Mouse (Mus musculus) spleen, postnatal 4 days (tissue): ENCODE data around the gene Nr2e1.

Source experiments
- DNase-seq, 2 experiments: peaks; one replicate each; pipeline ENCODE4 v3.0.0; 2022; ENCODE audit warnings: low spot score in 2 of 2

Nr2e1 gene

GRCm38 (mm10) chr10:42583157-42583872 is at the start of gene Nr2e1, which contains the start of gene Ostm1:
Nr2e1 (minus strand) TSS chr10:42583632.
Ostm1 (plus strand) TSS chr10:42583822.
- no peak for DNase-seq

GRCm38 (mm10) chr10:42632453-42633360 is 49.3 kb upstream of the Nr2e1 start:
- no peak for DNase-seq

DNA sequence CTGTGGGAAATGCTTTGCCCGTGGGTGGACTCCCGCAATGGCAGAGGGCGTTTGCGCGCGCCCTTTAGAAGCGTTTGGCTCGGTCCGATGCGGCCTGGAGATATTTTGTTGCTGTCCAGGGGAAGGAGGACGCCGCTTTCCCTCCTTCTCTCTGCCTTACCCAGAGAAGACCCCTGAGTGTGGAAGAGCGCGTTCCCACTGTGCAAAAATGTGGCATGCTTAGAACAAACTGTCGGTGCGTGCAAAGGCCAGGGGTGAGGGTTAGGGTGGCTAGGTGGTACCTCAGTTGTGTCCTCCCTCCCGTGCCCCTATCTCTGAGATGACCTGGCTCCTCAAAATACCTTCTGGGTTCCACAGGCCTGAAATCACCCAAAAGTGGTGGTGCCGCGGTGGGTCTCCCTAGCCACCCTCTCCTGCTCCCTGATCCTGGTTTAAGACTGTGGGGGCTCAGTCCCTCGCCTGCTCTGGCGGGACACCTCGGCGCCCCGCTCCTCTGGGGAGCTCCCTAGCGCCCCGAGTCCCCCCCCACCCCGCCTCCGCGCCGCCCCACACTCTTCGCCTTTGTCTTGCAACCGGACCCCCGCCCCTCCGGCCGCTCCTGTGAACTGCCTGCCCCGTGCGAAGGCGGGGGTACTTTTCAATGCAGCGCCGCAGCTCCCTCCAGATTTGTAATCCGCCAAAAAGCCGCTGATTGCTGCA is 48.5 kb upstream of the Nr2e1 start:
- no peak for DNase-seq

GRCm38 (mm10) chr10:42630596-42631355 is 47.3 kb upstream of the Nr2e1 start:
- no peak for DNase-seq

DNA sequence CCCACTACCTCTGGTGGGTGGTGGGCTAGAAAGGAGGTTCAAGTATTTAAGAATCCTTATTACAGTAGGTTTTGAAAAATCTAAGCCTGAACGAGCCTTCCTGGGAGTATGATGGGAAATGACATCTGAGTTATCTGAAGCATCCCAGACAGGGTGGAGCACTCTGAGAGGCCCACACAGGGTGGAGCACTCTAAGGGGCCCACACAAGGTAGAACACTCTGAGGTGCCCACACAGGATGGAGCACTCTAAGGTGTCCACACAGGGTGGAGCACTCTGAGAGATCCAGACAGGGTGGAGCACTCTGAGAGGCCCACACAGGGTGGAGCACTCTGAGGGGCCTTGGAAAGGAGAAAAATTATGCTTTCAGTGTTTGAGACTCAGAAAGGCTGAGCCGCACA is 42.5 kb upstream of the Nr2e1 start:
- DNase-seq: no peak

GRCm38 (mm10) chr10:42618291-42618690 is 34.9 kb upstream of the Nr2e1 start:
- no peak for DNase-seq

- DNase-seq: no peak
These were observed 31.3 kb upstream of the Nr2e1 start for GRCm38 (mm10) chr10:42614766-42615165.

GRCm38 (mm10) chr10:42613639-42614381 is 30.4 kb upstream of the Nr2e1 start:
- no peak for DNase-seq

DNA sequence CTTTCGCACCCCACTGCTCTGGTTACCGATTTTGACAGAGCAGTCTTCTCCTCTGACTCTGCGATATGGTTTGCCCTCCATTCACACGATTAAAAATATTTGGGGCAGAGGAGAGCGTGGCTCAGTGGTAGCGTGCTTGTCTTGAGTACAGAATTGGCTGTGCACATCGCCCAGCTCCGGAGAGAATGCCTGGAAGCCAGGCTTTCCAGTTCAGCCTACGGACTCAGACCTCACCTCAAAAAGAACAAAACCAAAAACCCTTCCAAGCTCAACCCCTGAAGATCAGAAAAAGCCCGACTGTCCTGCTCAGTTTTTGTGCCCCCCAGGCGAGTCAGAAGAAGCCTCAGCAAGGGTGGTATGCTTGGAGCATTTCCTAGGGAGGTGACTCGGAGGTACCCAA is 29.6 kb upstream of the Nr2e1 start:
- DNase-seq: no peak

DNA sequence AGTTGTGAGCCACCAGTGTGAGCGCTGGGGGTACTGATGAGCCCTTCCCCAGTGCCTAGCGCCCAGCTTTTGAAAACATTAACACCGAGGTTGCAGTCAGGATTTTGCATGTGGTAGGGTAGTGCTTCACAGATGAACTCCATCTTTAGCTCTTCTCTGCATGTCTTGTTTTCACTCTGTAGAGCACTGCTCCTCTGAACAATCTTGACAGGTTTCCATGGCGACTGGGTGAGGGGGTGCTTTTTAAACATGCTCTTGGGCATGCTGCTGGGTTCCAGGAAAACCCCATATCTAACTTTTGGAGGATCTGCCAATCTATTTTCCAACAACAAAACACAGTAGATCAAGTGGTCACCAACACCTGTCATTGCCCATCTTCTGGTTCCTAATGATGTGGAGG is 23.3 kb upstream of the Nr2e1 start:
- DNase-seq: no peak

- DNase-seq: peak; percentile 39 to 72
These were observed 21.4 kb upstream of the Nr2e1 start for GRCm38 (mm10) chr10:42604874-42605273.

DNA sequence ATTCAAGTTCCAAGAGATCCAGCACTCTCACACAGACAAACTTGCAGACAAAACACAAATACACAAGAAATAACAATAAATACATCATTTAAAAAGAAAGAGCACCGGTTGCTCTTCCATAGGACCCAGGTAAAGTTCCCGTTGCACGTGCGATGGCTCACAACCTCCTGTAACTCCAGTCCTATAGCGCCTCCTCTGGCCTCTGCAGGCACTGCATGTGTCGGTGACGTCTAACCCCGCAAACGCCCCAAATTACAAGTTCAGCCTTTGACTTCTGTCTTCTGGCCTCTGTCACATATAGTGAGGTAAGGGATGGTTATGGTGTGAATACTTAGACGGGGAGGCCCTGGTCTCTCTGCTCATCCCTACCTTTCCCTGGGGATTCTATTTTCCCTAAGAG is 18.1 kb upstream of the Nr2e1 start:
- DNase-seq: peak; percentile 45 to 75

DNA sequence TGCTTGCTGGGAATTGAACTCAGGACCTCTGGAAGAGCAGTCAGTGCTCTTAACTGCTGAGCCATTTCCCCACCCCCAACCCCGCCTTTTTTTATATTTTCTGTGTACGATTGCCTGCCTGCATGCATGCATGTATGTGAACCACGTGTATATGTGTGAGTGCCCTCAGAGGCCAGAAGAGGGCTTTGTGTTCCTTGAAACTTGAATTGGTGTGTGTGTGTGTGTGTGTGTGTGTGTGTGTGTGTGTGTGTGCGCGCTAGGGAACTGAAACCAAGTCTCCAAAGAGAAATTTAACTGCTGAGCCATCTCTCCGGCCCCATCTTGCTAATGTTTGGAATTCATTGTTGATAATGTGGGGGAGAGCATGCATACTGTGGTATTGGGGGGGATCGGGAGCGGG is 15.2 kb upstream of the Nr2e1 start:
- no peak for DNase-seq

DNA sequence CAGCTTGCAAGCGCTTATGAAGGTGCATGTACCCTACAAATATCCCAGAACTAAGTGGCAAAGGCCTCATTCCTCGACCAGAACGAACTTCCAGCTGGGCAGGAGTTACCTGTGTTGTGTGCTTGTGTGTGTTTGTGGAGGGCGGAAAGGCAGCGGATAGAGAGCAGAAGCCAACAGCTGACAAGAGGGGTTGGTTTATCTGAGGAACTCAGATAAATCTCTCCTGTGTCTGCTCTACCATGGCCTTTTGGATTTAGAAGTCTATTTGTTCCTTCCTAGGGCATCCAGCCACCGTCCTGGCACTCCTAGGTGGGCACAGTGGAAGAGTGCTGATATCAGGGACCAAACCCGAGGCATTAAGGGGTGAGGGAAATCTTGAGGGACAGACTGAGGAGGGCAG is 9.8 kb upstream of the Nr2e1 start:
- DNase-seq: no peak

DNA sequence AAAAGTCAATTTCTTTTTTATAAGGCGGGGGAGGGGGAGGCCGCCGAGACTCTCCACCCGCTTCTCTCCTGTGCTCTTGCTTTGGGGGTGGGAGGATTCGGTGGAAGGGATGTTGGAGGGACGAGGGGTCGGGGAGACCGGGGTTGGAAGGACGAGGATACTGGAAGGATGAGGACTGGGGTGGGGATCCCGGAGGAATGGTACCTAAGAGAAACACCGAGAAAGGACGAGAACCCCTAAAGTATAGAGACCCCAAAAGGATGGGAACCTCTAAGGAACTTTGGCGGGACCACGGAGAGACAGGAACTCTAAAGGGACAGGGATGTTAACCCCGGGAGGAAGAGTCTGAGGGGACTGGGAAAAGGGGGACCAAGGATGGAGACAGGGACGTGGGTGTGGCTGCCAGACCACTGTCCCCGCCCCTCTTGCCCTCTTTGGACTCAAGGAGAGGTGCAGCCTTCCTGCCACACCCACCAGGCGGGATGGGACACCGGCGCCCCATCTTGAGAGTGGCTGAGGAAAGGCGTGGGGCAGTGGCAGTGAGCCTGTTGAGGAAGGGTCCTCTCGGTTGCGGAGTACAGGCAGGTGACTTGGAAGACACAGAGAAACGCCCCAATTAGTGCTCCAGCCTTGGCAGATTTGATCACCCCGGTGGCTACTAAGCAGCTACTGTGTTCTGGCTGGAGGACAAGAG is 8.7 kb upstream of the Nr2e1 start:
- no peak for DNase-seq

DNA sequence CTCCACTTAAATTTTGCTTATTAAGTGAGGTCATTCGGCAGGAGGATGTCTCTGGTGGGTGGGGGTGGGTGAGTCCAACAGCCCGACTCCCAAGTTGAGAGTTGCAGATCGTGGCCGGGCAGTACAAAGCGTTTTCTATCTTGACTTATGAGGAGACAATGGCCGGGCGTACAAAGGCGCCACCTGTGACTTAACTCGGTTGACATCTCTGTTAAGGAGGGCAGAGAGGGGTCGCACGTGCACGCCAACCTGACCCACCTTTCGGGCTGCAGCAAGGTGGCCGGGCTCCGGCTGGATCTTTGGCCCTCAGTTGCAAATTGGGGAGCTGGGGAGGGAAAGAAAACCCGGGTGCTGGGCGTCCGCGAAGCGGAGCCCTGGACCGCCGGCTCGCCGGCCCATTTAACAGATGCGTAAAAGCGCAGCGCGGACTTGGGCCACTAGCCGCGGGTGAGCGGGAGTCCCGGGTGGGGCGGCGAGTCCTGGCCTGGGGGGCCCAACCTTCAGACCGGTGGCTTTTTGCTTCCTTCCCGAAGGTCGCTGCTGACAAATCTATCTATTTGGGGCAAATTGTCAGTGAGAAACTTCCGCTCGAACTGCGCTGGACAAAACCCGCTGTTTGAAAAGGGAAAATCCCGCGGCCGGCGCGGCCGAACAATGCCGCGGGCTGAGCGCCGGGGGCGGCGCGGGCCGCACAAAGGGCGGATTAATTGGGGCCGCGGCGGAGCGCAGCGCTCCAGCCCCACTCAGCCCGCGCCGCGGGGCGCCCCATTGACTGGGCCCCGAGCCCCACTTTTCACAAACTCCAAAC is 8.0 kb upstream of the Nr2e1 start:
- no peak for DNase-seq

DNA sequence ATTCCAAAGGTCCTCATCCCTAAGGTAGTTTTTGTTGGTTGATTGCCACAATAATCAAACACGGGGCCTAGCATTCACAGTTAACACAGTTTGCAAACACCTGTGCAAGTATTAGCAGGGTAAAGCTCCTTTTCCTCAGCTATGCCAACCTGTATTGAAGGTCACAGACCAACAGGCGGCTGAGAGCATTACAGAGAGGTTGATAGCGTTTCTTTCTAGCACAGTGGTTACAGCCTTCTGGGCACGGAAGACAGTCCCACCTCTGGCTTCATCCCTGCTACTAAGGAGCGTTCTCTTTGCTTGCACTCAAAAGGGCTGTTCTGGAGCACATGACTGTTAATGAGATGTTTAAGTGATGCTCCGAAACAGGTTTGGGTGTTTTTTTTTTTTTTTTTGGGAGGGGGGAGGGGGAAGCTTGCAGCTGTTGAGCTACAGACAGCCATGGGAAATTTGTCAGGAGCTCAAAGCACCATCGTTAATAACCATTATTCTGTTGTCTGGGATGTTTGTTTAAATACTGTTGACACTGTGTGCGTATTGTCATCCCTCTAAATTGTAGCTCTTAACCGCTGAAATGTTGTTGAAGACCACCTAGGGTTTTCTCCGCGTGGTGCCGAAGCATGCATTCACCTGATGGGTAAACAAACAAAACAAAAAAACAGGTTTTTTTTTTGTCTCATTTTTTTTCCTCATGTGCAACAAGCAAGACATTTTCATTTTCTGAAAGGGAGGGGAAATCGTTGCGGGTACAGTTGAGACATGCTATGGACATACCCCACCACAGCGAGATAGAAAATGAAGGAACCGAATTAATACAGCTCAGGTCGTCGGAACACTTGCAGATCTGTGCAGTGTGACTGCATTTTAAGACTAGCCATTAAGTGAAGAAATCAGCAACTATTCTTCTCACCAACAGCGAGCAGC is 7.1 kb upstream of the Nr2e1 start:
- no peak for DNase-seq

DNA sequence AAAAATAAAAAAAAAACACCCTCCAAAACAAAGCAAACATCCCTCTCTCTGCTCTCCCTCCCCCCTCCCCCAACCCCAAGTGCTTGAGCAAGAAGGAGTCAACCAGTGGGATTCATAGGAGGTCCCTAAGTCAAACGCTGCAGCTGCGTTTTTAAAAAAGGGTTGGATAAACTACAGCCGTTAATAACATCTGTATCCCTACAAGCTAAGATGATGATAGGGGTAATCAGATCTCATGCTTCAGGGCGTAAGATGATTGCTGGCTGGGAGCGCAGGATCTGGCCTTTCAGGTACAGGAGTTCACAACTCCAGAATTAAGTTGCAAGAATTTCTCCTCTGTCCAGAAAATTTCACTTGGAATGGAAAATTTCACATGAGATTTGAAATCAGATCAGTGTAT is 6.1 kb upstream of the Nr2e1 start:
- DNase-seq: no peak
